Mouse (Mus musculus) cerebellum, adult 9-10 months (tissue): ENCODE results near the gene Fbxo8.

ENCODE experiments used
- DNase-seq: peaks from one replicate; pipeline ENCODE4 v3.0.0; 2022

Fbxo8 gene

DNA sequence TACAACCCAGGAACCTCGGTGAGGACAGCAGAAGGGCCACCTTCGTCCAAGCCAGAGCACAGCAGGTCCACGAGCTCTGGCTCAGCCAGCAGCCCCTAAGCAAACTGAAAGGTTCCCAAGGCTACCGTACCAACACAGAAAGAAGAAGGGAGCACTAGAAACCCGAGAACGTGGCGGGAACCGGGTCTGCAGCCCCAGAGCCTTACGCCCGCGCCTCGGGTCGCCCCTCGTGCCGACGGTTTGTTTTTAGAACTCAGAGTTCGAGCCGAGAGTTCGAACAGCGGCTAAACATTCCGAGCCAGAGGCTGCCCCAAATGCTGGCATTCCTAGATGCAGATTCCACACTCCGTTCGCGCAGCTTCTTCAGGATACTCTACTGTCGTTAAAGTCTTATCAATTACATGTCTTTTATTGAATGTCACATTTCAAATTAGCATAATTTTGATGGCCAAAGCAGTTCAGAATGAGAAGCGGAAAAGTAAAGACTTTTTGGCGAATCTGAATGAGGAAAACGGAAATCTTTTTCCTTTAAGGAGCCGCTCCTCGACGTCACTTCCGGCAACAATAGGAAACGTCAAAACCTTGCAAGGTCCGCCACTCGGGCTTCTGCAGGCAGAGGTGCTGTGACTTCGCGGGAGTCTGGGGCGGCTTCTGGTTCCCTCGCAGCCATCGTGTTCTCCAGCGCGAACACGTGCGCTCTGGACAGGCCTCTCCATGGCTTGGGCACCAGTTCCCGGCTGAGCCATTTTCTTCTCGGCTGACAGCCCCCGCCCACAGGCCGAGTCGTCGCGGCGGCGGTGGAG, at the start of gene Fbxo8, which contains the start of gene Cep44:
TSS of gene Fbxo8 (plus strand) at position 533 of the 803 bp plus-strand sequence.
TSS of gene Cep44 (minus strand) at position 490 of the 803 bp plus-strand sequence.
- DNase-seq = peak; percentile 88

DNA sequence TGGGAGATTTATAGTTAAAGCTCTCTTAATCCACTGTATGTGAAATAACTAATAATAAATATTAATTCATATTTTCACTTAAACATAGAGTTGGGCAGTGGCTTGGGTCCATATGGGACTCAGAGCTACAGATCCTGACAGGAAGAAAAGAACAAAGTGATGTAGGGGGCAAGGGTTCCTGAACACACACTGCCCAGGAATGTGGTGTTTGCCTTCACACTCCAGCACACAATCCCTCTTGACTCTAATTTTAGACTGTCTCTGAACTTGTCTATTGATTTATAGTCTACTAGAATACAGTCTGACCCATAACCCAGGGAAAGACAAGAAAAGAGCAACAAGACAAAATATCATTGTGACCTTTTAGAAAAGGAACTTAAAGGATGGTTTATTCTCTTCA, 49.0 kb upstream of the Fbxo8 start:
- DNase-seq = no peak

DNA sequence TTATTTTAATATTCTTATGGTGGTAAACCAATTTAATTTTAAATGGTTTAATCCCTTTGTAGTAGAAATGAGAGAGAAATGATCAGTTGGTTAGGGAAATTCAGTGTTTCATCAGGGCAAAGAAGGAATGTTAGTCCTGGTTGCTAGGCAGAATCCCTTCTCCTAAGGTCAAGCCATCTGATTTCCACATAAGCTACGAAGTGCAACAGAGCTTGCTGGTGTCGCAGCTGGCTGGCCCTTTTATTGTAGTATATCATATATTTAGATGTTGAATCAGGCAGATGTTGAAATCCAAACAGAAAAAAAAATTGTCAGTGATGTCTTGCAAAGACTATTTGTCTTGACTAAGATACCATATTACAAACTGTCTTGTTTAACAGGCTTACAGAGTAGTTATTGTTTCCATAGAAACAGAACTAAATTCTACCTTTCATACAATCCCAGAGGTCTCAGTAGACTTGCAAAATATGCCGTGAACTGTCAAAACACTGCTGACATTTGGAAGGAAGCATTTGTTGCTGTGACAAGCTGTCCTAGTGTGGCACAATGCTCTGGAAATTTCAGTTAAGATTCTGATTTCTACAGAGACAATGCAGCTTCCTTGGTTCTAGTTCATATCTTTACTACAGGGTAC, 42.5 kb upstream of the Fbxo8 start:
- DNase-seq = no peak

DNA sequence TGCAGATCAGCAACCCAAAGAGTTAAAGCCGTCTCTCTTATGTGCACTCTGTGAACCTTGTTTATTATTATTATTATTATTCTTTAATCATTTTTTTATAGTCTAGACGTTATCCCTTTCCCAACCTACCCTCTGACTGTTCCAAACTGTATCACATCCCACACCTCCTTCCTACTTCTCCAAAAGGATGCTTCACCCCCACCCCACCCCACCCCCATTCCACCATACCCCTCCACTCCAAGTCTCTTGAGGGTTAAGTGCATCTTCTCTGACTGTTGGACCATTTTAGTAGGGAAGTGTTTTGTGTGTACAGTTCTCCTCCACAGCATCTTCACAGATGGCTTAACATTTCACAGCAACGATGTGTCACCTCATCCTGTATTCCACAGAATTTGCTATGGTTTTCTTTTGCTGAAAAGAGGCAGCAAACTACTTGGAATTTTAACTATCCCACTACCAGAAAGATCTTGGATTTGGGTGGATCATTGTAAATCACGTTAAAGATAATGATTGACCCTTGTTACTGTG, 41.9 kb upstream of the Fbxo8 start:
- DNase-seq = no peak

DNA sequence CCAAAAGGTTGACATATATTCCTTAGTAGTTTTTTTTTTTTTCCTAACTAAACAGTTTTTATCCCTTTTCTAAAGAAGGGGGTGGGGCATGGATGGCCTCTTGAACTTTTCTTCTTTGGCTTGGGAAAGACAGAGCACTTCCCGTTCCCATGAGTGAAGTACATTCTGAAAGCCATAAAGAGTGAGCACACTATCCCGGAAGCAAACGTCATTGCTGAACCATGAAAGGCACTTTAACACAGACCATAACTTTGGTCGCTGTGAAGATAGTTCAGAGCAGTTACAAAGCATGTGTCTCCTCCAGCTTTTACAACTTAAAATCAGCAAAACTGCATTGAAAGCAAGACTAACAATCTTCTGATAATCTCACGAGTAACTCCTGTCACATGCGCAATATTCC, 32.0 kb upstream of the Fbxo8 start:
- DNase-seq = no peak

DNA sequence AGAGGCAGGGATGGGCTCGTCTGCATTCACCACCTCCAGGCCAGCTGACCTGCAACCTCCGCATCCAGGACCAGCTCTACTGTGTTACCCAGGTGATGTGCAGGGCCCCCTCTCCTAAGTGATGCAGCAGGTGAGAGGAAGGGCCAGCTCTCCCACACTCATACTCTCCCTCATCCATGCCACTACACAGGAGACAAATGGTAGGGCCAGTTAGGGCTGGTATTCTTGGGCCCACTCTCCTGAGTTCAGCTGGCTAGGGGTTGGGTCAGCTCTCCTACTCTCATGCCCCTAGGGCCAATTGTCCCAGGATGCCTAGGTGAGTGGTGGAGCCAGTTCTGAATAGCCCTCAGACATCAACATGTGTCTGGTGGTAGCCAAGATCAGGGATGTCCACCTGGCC, 30.6 kb upstream of the Fbxo8 start:
- DNase-seq = no peak

DNA sequence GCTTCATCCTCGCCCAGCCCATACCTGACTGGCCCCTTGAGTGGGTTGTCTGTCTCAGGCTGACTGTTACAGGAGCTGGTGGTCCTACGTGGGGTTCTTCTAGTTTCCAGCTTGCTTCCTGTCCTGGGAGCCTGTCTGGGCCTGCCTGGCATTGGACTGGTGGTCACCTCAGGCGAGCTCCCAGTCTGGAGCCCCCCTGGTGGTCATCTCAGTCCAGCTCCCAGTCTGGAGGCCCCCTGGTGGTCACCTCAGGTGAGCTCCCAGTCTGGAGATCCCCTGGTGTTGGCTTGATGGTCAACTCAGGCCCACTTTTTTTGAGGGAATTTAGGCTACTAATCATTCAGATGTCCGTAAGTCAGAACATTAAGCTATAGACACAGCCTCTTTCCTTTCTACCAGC, 29.8 kb upstream of the Fbxo8 start:
- DNase-seq = no peak

DNA sequence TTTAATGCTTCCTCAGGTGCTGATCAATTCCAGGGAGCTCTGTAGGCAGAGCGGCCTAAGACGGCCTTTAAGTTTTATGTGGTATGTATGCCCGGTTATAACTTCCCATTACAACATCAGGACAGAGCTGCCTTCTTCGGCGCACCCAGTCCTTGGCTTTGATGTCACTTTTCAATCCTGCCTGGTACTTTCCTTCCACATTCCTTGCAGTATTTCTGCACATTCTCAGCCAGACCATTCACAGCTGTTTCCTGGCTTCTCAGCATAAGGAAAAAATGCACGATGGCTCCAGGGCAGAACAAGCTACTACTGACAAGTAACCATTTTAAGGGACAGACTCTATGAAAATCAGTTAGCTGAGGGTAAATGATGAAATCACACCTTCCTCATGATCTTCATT, 22.0 kb upstream of the Fbxo8 start:
- DNase-seq = no peak

DNA sequence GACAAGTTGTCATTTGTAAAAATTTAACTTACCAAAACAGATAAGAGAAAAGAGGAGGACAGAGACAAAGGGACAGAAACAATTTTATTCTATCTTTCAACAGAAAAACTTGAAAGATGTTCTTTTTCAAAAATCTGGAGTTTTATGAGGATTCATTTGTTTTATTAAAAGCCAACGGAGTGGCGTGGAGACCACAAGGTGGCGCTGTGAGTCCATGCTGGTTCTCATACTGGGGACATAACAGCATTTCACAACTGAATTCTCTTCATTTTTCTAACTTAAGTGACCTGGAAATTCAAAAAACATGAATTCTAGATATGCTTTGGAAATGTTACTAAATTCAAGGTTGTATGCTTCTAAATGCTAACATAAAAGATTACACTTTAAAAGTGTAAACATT, 20.5 kb upstream of the Fbxo8 start:
- DNase-seq = peak; percentile 32

DNA sequence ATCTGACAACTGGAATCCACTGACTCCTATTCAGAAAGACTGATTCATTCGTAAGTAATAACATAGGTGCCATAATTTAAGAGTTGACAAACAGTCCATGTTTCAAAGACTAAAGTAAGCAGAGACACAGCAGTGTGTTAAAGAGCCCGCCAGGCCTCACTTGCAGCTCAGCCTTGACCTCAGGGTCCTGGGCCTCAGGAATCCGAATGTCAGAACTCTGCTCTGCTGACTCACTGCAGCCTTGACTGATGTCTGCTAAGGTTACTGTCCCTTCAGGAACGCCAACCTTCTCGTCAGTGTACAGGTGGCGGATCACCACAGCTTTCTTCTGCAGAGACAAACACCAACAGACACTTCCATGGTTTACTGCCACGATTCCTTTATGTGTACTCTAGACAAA, 10.2 kb upstream of the Fbxo8 start:
- no peak for DNase-seq

DNA sequence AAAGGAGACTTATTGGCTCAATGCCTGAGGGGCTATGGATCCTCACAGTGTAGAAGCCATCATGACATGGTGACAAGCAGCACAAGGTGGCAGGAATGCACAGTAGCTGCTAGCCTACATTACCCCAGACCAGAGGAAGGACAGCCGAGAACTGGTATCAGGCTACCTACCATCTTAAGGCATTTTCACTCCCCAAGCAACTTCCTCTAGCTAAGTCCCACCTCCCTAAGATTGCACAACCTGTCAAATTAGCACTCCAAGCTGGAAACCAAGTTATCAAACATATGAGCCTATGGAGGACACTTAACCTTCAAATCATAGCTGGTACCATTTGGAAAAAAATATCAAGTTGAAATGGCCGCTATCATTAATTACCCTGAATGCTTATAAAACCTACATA, 3.0 kb upstream of the Fbxo8 start:
- no peak for DNase-seq

DNA sequence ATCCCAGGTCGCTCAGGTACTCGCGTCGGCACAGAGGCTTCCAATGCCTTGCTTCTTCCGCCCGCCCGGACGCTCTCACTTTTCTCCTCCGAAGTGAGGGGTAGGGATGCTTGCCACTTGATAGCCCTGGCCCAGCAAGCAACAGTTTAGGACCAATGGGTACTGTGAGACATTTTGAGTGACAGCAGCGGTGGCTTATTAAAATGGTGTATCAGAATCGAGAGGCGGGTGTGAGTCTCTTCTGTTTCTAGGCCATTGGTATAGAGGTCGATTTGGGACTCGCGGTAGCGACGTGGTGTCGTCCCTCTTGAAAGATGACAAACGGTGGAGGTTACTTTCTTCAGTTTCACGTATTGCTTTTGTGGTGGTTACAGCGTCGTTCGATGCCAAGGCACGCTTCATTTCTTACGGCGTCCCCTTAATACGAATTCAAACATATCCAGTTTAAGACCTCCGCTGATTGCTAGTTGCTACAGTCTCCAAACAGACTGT, 517 bp downstream of the Fbxo8 start:
- peak; percentile 93 for DNase-seq

DNA sequence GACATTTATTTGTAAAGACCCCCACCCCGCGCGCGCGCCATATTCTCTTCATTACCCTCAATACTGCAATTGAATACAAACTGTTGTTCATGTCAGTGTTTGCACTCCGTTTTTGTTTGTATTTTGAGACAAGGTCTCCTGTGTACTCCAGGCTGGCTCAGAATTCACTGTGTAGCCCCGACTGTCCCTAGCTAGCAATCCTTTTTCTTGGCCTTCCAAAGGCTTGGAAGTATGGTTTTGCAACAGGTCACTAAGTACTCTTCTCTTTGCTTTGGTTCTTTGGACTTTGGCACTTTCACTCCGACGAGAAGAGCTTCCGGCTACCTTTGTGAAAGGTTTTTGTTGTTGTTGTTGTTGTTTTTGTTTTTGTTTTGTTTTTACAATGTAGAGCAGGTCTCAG, 1.2 kb downstream of the Fbxo8 start:
- peak; percentile 34 for DNase-seq

DNA sequence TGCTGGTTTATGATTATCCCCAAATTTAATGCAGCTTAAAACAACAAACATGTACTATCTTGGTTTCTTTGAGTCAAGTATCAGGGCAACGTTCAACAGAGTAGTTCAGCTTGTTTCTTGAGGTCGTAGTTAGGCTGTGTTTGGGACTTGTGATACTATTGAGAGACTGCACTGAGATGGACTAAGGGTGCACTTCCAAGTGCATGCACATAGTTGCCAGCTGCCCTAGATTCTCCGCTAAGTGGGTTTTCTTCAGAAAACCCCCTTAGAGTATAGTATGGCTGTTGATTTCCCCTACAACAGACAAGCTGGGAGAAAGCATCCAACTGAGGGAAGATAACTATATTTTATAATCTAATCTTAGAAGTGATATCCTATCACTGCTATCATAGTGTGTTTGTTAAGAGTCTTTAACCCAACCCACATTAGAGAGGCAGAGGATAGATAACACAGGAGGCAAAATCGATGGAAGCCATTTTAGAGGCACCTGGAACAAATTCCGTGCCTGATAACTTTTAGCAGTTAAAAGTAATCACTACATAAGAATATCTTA, 1.7 kb downstream of the Fbxo8 start:
- DNase-seq = no peak

DNA sequence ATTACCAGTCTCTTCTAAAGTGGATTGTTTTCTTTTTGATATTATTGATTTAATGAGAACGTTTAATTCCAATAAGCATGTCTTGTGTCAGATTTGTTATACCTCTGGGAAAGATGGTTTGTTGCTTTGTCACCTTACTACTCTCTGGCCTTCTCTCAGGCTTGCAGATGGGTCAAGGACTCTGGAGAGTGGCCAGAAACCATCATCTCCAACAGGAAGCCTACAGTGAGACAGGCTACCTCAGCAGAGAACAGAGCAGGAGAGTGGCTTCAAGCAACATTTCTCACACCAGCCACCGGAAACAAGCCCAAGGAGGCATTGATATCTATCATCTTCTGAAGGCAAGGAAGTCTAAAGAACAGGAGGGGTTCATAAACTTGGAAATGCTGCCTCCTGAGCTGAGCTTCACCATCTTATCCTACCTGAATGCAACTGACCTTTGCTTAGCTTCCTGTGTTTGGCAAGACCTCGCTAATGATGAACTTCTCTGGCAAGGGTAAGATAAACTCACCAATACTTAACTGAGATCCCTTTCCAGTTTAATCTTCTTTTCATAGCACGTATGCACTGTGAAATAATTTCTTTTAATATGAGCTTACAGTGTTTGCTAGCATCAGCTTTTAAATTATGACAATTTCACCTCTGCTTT, 13.6 kb downstream of the Fbxo8 start:
- peak; percentile 65 for DNase-seq

DNA sequence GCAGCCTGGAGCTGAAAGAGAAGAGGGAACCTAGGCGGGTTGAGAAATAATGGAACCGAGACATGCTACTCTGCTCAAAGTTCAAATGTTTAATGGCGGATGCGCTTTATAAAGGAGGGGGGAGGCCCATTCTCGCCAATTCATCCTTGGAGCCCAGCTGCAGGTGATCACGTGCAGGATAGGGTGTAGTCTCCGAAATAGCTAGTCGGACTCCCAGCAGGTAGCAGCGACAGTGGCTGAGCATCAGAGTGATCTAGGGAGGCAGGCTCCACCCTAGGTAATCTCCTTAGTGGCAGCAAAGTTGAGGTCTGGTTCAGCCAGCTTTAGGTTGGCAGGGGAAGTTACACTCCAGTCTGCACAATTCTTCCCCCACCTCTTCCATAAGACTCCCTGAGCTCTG, 16.0 kb downstream of the Fbxo8 start:
- DNase-seq = no peak

DNA sequence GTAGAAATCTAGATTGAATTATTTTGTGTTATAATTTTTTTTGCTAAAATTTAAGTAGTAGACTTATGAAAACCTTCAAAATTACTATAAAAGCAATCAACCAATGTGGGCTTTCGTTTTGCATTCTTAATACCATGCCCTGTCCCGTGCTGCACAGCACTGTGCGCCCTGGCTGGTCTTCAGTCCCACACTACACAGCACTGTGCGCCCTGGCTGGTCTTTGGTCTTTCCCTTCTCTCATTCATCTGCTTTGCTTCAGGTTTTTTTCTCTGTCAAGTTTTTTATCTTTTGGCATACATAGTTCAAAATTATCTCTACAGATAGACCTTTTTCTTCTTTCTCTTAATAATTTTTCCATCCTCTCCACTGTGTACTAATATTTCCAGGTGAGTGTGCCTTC, 30.0 kb downstream of the Fbxo8 start:
- DNase-seq = no peak

DNA sequence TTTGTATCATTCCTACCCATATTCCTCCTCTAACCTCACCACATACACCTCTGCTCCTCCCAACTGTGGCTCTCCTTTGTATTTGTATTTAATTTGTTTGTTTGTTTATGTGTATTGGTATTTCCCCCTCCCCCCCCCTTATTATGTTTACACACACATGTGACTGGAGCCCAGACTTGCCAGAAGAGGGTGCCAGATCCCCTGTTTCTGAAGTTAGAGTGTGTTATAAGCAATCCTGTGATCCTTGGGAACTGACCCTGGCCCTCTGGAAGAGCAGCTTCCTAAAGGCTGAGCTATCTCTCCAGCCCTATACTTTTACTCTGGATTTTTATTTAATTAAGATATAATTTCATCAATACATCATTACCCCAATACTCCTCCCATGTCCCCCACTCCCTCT, 32.0 kb downstream of the Fbxo8 start:
- DNase-seq = no peak

DNA sequence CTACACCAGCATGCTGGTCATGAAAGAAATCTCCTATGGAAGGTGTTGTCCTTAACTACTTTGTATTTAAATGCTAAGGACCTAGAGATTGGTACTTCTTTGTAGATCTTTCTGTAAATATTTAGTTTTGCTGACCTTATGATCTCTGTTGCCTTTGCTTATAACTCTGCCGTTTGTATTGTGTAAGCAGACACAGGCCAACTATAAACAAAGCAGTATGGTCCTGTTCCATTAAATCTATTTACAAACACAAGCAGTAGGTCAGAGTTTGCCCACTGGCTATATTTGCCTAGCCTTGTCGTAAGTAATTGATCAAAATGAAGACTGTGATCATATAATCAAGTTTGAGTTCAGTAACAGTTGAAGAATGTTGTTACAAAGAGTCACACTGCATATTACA, 38.1 kb downstream of the Fbxo8 start:
- no peak for DNase-seq

DNA sequence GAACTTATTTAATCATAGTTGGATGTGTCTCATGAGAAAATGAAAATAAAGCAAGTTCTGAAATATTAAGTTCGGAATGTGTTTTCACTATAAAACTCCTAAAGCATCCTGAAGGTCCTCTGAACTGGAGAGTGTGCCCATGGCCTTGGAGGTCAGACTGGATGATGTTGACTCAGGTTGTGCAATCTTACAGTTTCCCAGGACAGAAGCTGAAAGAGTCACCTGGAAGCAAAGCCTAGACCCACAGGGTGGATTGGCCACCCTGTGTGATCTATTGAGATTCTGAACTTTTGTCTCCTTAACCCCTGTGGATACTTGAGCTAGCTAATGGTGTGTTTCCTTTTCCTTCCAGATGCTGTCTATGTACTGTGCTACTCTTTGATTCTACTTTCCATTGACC, 40.2 kb downstream of the Fbxo8 start:
- no peak for DNase-seq

DNA sequence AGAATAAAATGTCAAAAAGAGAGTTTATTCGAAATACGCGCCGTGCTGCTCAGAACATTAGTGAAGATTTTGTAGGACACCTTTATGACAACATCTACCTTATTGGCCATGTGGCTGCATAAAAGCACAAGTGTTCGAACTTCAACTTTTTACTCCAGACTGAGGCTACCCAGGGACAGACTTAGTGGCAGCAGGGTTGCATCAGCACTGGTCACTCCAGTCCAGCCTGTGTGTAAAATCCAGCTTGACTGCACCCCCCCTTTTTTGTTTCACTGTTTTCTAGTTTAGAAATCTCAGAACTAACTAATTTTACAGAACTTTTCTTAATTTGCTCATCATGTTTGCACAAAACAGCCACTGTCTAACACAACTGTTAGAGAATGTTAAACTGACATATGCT, 40.6 kb downstream of the Fbxo8 start:
- DNase-seq = no peak

DNA sequence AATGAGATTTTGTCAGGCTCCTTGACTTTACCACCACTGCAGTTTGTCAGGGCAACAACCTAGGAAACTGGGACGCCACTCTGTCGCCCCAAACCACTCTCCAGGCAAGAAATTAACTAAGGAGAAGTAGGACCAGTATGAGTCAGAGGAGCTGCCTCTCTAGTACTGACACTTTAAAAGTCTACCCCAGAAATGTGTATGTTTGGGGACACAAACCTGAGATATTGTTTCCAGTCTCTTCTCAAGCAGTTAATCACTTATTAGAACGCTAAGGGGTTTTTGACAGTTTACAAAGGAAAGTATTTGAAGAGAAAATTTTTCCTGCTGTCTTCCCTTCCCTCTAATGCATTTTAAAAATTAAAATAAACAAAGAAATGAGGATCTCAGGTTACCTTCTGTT, 55.6 kb downstream of the Fbxo8 start:
- no peak for DNase-seq

DNA sequence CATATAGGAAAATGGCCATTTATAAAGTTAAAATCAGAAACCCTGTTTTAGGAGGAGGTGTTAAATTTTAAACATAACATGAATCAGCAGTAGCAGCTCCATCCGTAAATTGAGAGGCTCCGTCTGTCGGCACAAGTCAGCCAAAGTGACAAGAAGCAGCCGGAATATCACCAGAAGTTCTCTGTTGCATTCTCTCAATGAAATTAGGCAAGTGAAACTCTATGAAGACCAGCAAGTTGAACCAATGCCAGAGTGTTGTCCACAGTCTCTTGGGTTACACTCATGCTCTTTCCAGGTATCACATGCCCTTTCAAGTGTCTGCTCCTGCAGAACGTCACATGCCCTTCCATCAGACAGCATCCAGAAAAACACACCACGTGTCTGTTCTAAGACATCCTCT, 60.8 kb downstream of the Fbxo8 start:
- DNase-seq = no peak
